Mouse (Mus musculus) testis, adult 2 months (tissue): ENCODE measurements at regions not wholly inside any gene's neighbourhood (a gene's known extent, or its start where the extent isn't known, plus 50 kb on each side); places are given as distances from the start of the nearest gene placed in this dataset.

Experiments used
- H3K27ac ChIP-seq: fragments of 200-500 bp; 2 replicates; pipeline ENCODE4 v1.5.1; 2012; ENCODE audit warnings: low read depth, low read length; ENCODE audit not compliant: control insufficient read depth, insufficient read depth
- H3K27me3 ChIP-seq: fragments of 200-500 bp; 2 replicates; pipeline ENCODE4 v1.6.1; 2012; ENCODE audit warnings: mild to moderate bottlenecking, low read length, moderate library complexity; ENCODE audit not compliant: control insufficient read depth, insufficient read depth
- H3K36me3 ChIP-seq: fragments of 200-500 bp; 2 replicates; pipeline ENCODE4 v1.6.1; 2012; ENCODE audit warnings: mild to moderate bottlenecking, low read length; ENCODE audit not compliant: control insufficient read depth, insufficient read depth
- H3K4me1 ChIP-seq: fragments of 200-500 bp; 2 replicates; pipeline ENCODE4 v1.6.1; 2012; ENCODE audit warnings: low read length; ENCODE audit not compliant: control insufficient read depth, insufficient read depth
- H3K4me3 ChIP-seq: fragments of 200-500 bp; 2 replicates; pipeline ENCODE4 v1.5.1; 2012; ENCODE audit warnings: low read depth, mild to moderate bottlenecking, low read length, moderate library complexity, mixed read lengths; ENCODE audit not compliant: control insufficient read depth
- CTCF ChIP-seq: fragments of 200-500 bp; IDR thresholded peaks from 2 replicates; pipeline ENCODE4 v1.5.1; 2012; ENCODE audit warnings: low read depth, mild to moderate bottlenecking, inconsistent platforms, low read length, moderate library complexity; ENCODE audit not compliant: control insufficient read depth, insufficient read depth, insufficient replicate concordance
- POLR2A ChIP-seq: fragments of 200-500 bp; IDR thresholded peaks from 2 replicates; pipeline ENCODE4 v1.6.1; 2012; ENCODE audit warnings: low read depth, mild to moderate bottlenecking, inconsistent platforms, low read length, moderate library complexity; ENCODE audit not compliant: control insufficient read depth

GRCm38 (mm10) chr1:77304770-77305169, 210.1 kb downstream of the Epha4 start:
- Histone ChIP-seq H3K4me1 (no peaks in the 10 kb centered on the region), H3K27ac (no peak overlapping the region), H3K36me3 (no peaks in the 10 kb centered on the region), H3K4me3 (no peak overlapping the region), H3K27me3 (no peaks in the 10 kb centered on the region)
- no peak for TF ChIP-seq CTCF
- no peak for TF ChIP-seq POLR2A

DNA sequence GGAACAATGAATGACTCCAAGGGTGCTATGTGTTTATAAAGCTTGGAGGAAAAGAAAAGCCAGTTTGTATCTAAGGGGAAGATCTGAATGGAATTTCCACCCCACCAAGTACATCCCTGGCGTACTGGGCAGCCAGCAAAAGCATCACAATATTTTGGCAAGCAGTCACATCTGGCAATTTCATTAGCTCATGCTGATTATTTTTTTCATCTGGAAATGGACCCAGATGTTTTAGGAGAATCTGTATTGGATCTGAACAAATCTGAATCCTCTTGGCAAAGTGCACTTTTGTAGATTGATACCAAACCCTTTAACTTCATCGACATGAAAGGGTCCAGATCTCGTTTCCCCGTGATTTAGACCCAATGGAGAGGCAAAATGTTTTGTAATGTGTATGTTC, 207.1 kb downstream of the Epha4 start:
- H3K27me3 ChIP-seq, result no peaks in the 10 kb centered on the region
- TF ChIP-seq CTCF, result no peak
- no peak for TF ChIP-seq POLR2A
- no peaks in the 10 kb centered on the region for H3K4me1 ChIP-seq
- H3K27ac ChIP-seq, result no peak overlapping the region
- H3K36me3 ChIP-seq, result no peaks in the 10 kb centered on the region
- H3K4me3 ChIP-seq, result no peak overlapping the region

- Histone ChIP-seq H3K4me1 (no peaks in the 10 kb centered on the region), H3K27ac (no peak overlapping the region), H3K36me3 (no peaks in the 10 kb centered on the region), H3K4me3 (no peak overlapping the region), H3K27me3 (no peaks in the 10 kb centered on the region)
- TF ChIP-seq CTCF (no peak), POLR2A (no peak)
Measured at GRCm38 (mm10) chr1:77313119-77313518, 201.8 kb downstream of the Epha4 start.

DNA sequence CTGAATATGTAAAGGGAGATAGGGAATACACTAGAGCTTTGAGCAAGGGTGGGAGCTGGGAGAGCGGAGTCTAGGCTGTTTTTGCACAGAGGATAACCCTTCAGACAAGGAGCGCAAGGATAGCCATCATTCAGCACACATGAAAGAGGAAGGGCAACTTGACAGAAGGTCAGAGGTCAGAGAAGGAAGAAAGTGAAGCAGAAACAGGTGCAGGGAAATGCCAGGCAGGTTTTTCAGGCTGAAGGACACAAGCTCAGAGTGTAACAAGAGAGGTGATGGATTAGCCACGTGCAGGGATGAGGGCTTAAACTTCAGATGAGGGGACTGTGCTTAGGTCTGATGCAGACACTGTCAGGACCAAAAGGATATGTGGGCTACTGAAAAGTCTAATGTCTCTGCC, 199.5 kb downstream of the Epha4 start:
- H3K4me1 ChIP-seq, result no peaks in the 10 kb centered on the region
- TF ChIP-seq CTCF, result no peak
- TF ChIP-seq POLR2A, result no peak
- no peaks in the 10 kb centered on the region for H3K36me3 ChIP-seq
- no peaks in the 10 kb centered on the region for H3K27me3 ChIP-seq
- H3K4me3 ChIP-seq, result no peak overlapping the region
- H3K27ac ChIP-seq, result no peak overlapping the region

GRCm38 (mm10) chr1:77316198-77316597, 198.7 kb downstream of the Epha4 start:
- TF ChIP-seq CTCF (no peak), POLR2A (no peak)
- Histone ChIP-seq H3K4me1 (no peaks in the 10 kb centered on the region), H3K27me3 (no peaks in the 10 kb centered on the region), H3K27ac (no peak overlapping the region), H3K36me3 (no peaks in the 10 kb centered on the region), H3K4me3 (no peak overlapping the region)
